Mouse (Mus musculus) neural tube, embryonic 15.5 days (tissue): ENCODE measurements at regions not wholly inside any gene's neighbourhood (a gene's known extent, or its start where the extent isn't known, plus 50 kb on each side); places are given as distances from the start of the nearest gene placed in this dataset.

ENCODE experiments used
- ATAC-seq: fragments of 200-750 bp; cut with Nextera tagmentation; 2 replicates; pipeline ENCODE4 v1.8.0; 2017; ENCODE audit warnings: mild to moderate bottlenecking, moderate TSS enrichment, moderate library complexity; ENCODE audit not compliant: low FRiP score
- H3K27ac ChIP-seq: fragments of 300-500 bp; sonication (generic); replicated peaks from 2 replicates; pipeline ENCODE4 v1.5.1; 2015; ENCODE audit warnings: mild to moderate bottlenecking, inconsistent platforms
- H3K27me3 ChIP-seq: fragments of 300-500 bp; sonication (generic); replicated peaks from 2 replicates; pipeline ENCODE4 v1.6.1; 2015; ENCODE audit warnings: inconsistent platforms
- H3K36me3 ChIP-seq: fragments of 300-500 bp; sonication (generic); 2 replicates; pipeline ENCODE4 v1.6.1; 2015; ENCODE audit warnings: inconsistent platforms
- H3K4me1 ChIP-seq: fragments of 300-500 bp; sonication (generic); 2 replicates; pipeline ENCODE4 v1.6.1; 2015; ENCODE audit warnings: inconsistent platforms
- H3K4me2 ChIP-seq: fragments of 300-500 bp; sonication (generic); 2 replicates; pipeline ENCODE4 v1.6.1; 2015; ENCODE audit warnings: inconsistent platforms, mild to moderate bottlenecking, moderate library complexity
- H3K4me3 ChIP-seq: fragments of 300-500 bp; sonication (generic); replicated peaks from 2 replicates; pipeline ENCODE4 v1.5.1; 2015; ENCODE audit warnings: mild to moderate bottlenecking, inconsistent platforms
- H3K9ac ChIP-seq: fragments of 300-500 bp; sonication (generic); replicated peaks from 2 replicates; pipeline ENCODE4 v1.6.1; 2015; ENCODE audit warnings: mild to moderate bottlenecking, inconsistent platforms
- H3K9me3 ChIP-seq: fragments of 300-500 bp; sonication (generic); replicated peaks from 2 replicates; pipeline ENCODE4 v1.6.1; 2016; ENCODE audit warnings: inconsistent platforms
- WGBS: fragments of 180-500 bp; shearing (Covaris S2); methylation state at CpG from one replicate; pipeline ENCODE4 v1.1.7; 2015; ENCODE audit warnings: mixed read lengths; 5-methylcytosine and 5-hydroxymethylcytosine counted together

DNA sequence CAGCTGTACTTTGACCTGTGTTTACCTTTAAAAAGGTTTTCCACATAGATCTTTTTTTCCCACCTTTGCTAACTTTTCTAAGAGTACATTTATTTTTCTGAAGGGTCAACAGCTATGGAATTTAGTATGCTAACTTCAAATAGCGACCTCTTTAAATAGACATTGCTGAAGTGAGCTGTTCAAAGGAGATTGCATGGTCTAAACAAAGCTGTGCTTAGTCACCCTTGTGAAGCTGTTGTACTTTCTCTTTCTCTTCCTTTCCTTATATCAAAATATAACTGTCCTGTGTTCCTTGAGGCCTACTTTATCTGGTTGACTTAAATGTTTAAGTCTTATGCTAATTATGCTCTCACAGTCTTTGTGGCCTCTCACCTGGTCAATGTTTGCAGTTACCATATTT, 1416.2 kb upstream of the Zeb2 start:
- Histone ChIP-seq H3K9ac (no peak overlapping the region), H3K27me3 (no peaks in the 10 kb centered on the region), H3K9me3 (no peaks in the 10 kb centered on the region), H3K36me3 (no peaks in the 10 kb centered on the region), H3K4me2 (no peak overlapping the region), H3K4me3 (no peak overlapping the region), H3K4me1 (no peaks in the 10 kb centered on the region), H3K27ac (no peak overlapping the region)
- ATAC-seq: no peak
- WGBS: 72% methylated on average over 1 of the region's 1 CpGs

DNA sequence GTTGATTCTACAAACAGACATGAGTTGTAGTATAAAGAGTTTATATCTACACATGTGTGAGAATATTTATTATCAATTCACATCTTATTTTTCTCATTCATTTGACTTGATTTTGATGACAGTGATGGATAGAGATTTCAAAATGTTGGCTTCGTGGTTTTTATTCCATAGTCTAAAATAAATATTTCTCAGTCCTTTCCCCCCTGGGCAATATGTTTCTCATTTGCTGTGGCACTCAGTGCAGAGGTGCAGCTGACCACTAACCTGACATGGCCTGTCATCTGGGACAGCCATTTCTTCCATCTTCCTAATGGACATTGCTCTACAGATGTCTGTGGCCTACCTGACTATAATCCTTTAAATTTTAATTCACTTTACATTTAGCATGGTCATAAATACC, 1413.5 kb upstream of the Zeb2 start:
- Histone ChIP-seq H3K27ac (no peak overlapping the region), H3K4me2 (no peak overlapping the region), H3K4me1 (no peaks in the 10 kb centered on the region), H3K9ac (no peak overlapping the region), H3K36me3 (no peaks in the 10 kb centered on the region), H3K9me3 (no peaks in the 10 kb centered on the region), H3K27me3 (no peaks in the 10 kb centered on the region), H3K4me3 (no peak overlapping the region)
- ATAC-seq: no peak
- 82% methylated on average over 1 of the region's 1 CpGs for WGBS

DNA sequence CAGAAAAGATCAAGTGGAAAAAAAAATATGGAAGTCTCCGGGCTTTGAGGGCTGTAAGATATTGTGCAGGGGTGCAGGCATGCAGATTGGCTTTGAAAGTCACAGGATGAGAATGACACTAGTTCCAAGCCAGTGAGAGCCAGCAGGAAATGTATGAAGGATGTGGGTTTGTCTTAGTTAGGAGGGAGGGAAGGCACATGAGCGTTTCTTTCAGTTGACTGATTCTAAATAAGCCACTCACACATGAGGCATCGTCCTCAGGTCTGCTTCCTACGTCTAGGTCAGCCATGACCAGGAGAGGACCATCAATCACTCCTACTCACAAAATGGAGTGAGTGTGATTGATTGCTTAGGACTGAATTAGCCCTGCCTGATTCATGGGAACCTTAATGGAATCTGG, 1408.0 kb upstream of the Zeb2 start:
- no peak overlapping the region for H3K4me3 ChIP-seq
- H3K27me3 ChIP-seq: no peaks in the 10 kb centered on the region
- no peaks in the 10 kb centered on the region for H3K4me1 ChIP-seq
- H3K4me2 ChIP-seq: no peak overlapping the region
- H3K9me3 ChIP-seq: no peaks in the 10 kb centered on the region
- H3K9ac ChIP-seq: no peak overlapping the region
- H3K36me3 ChIP-seq: no peaks in the 10 kb centered on the region
- ATAC-seq: no peak
- WGBS: 15% methylated on average over 4 of the region's 4 CpGs
- H3K27ac ChIP-seq: no peak overlapping the region

DNA sequence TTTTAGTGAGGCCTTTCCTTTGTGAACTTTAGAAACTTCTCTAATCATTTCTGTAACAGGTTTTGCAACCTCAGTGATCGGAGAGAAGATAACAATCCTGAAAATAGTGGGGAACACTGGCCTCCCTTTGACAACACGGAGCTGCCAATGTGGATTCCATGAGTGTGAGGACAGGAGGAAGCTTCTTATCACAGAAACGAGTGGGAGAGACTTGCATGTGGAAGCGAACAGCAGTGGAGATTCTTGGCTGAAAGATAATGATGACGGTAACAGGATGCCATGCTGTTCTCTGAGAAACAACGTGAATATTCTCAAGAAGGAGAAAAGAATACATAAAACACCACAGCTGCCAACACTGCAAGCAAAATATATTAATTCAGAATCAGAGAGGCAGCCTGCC, 1407.4 kb upstream of the Zeb2 start:
- no peaks in the 10 kb centered on the region for H3K4me1 ChIP-seq
- no peak overlapping the region for H3K27ac ChIP-seq
- no peak overlapping the region for H3K9ac ChIP-seq
- WGBS: 44% methylated on average over 6 of the region's 6 CpGs
- H3K36me3 ChIP-seq: no peaks in the 10 kb centered on the region
- H3K4me2 ChIP-seq: no peak overlapping the region
- H3K27me3 ChIP-seq: no peaks in the 10 kb centered on the region
- no peaks in the 10 kb centered on the region for H3K9me3 ChIP-seq
- no peak for ATAC-seq
- no peak overlapping the region for H3K4me3 ChIP-seq

DNA sequence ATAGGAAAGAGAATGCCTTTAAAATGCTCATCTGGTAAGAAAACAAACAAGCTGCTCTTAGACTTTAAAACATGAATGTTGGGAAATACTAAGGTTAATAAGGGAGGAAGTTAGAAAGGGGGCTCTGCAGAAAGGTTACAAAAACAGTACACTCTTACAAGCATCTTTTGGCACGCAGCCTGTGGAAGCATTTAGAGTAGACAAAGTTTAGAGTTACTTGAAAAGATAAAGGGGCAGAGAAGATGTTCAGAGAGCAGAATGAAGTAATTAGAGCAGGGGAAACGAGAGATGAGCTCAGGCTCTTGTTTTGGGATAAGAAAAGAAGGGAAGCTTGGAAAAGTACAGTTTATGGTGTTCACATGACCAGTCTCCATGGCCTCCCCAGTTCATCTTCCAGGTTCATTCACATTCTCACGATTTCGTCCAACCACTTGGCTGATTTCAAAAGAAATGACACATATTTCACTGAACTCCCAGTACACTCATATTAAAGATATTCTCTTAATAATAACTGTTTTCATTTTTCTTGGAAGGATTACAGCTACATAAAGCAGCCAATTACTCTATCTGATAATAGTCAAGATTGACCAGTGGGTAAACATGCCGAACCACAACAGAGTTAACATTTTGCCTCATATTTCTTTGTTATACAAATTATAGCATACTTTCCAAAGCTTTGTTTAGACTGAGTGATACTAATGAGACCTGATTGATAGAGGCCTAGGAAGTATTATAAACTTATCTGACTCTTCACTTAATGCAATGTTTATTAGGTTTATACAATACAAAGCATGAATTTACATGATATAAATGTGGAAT, 1404.2 kb upstream of the Zeb2 start:
- Histone ChIP-seq H3K4me1 (no peaks in the 10 kb centered on the region), H3K9ac (no peak overlapping the region), H3K36me3 (no peaks in the 10 kb centered on the region), H3K27ac (no peak overlapping the region), H3K4me2 (no peak overlapping the region), H3K27me3 (no peaks in the 10 kb centered on the region), H3K4me3 (no peak overlapping the region), H3K9me3 (no peaks in the 10 kb centered on the region)
- no peak for ATAC-seq
- 66% methylated on average over 5 of the region's 5 CpGs for WGBS

DNA sequence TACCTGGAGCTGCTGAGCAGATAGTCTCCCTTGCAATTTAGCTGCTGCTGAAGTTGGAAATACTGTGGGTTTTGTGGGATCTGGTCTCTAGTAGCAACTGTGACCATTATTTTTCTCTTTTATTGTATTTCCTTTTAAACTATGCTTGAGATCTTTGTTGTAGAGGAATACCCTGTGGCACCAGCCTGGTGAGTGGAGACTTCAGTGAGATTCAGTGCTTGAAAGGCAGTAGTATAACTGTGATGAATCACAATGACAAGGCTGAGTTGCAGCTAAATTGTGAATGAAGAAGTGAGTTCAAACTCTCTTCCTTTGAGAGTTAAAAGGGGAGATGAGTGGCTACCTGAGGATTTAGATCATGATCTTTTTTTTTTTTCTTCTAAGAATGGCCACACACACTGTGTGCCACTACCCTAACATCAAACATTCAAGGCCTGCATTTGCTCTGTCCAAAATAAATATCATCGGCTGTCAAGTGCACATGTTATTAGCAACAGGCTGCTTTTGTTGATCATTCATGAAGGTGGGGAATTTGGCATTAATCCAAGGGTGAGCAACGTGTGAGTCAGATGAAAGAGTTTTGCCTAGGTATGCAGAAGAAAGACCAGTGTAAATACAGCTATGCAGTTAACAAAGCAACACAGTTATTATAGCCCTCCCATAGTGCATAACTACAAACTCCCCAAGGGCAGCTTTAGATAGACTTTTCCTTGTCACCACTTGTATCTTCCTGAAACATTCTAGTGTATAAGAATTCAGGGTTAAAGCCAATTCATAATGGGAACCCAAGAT, 1395.2 kb upstream of the Zeb2 start:
- H3K27ac ChIP-seq: no peak overlapping the region
- no peaks in the 10 kb centered on the region for H3K9me3 ChIP-seq
- H3K4me1 ChIP-seq: no peaks in the 10 kb centered on the region
- H3K27me3 ChIP-seq: no peaks in the 10 kb centered on the region
- no peak overlapping the region for H3K4me3 ChIP-seq
- 55% methylated on average over 2 of the region's 2 CpGs for WGBS
- no peak overlapping the region for H3K4me2 ChIP-seq
- no peaks in the 10 kb centered on the region for H3K36me3 ChIP-seq
- no peak overlapping the region for H3K9ac ChIP-seq
- no peak for ATAC-seq

DNA sequence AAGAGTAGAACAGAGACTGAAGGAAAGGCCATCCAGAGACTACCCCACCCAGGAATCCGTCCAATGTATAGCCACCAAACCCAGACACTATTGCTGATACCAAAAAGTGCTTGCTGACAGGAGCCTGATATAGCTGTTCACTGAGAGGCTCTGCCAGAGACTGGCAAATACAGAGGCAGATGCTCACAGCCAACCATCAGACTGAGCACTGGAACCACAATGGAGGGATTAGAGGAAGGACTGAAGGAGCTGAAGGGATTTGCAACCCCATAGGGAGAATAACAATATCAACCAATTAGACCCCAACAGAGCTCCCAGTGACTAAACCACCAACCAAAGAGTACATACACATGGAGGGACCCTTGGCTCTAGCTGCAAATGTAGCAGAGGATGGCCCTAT, 1389.8 kb upstream of the Zeb2 start:
- H3K4me3 ChIP-seq: no peak overlapping the region
- H3K9ac ChIP-seq: no peak overlapping the region
- no peaks in the 10 kb centered on the region for H3K4me1 ChIP-seq
- WGBS: 85% methylated on average over 1 of the region's 1 CpGs
- no peaks in the 10 kb centered on the region for H3K27me3 ChIP-seq
- no peak for ATAC-seq
- no peaks in the 10 kb centered on the region for H3K36me3 ChIP-seq
- H3K27ac ChIP-seq: no peak overlapping the region
- H3K9me3 ChIP-seq: no peaks in the 10 kb centered on the region
- no peak overlapping the region for H3K4me2 ChIP-seq

DNA sequence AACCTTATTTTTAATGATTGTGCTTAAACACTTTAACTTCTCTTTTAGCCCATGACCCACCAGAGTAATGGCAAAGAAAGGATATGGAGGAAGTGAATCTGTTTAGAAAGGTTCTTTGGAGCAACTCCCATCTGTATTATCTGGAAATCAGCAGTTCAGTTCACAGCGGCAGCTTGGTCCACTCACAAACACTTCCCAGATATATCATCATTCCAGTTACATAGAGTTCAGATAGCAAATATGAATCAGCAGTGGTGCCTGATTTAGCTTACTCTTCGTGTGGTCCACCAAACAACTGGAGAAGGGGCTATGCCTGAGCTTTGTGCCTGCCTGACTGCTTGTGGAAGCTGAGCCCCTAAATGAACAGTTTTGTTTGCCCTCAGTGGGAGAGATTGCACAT, 1385.9 kb upstream of the Zeb2 start:
- H3K27me3 ChIP-seq: no peaks in the 10 kb centered on the region
- 94% methylated on average over 2 of the region's 2 CpGs for WGBS
- no peak overlapping the region for H3K4me3 ChIP-seq
- no peak overlapping the region for H3K27ac ChIP-seq
- H3K36me3 ChIP-seq: no peaks in the 10 kb centered on the region
- H3K4me1 ChIP-seq: no peaks in the 10 kb centered on the region
- no peak for ATAC-seq
- no peak overlapping the region for H3K9ac ChIP-seq
- no peaks in the 10 kb centered on the region for H3K9me3 ChIP-seq
- H3K4me2 ChIP-seq: no peak overlapping the region

DNA sequence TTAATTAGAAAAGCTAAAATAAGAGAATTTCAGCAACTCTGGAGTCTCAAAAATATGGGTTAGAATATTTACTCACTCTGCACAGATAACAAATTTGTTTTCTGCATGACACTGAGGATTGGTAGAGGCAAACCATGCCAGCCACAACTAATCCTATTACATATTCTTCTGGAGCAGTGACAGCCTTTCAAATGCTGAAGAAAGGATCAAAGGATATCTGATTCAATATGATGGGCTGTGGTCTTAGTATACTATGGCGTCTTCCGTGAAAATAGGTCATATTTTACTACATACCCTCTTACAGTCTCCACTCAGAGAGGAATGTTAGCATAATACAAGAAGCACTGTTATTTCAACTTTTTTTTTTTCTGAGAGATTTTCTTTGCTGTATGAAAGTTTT, 1375.1 kb upstream of the Zeb2 start:
- no peaks in the 10 kb centered on the region for H3K27me3 ChIP-seq
- H3K9me3 ChIP-seq: no peaks in the 10 kb centered on the region
- H3K27ac ChIP-seq: no peak overlapping the region
- no peak overlapping the region for H3K9ac ChIP-seq
- no peaks in the 10 kb centered on the region for H3K4me1 ChIP-seq
- no peak overlapping the region for H3K4me3 ChIP-seq
- ATAC-seq: no peak
- no peaks in the 10 kb centered on the region for H3K36me3 ChIP-seq
- 76% methylated on average over 2 of the region's 2 CpGs for WGBS
- no peak overlapping the region for H3K4me2 ChIP-seq

DNA sequence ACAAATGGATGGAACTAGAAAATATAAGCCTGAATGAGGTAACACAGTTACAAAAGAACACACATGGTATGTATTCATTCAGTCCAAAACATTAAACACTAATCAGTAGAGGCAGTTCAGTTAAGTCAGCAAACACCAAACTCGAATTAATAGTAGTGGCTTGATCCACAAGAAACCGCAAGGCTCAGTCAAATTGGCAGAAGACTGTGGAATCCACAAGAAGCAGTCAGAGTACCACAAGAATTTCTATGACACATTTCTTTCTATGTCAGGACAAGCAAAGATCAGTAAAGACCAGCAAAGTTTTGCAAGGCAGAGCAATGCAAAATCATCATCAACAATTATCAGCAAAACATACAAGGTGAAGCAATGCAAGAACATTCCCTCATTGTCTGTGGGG, 1373.9 kb upstream of the Zeb2 start:
- no peaks in the 10 kb centered on the region for H3K4me1 ChIP-seq
- no peak overlapping the region for H3K4me3 ChIP-seq
- ATAC-seq: no peak
- no peaks in the 10 kb centered on the region for H3K36me3 ChIP-seq
- no peaks in the 10 kb centered on the region for H3K9me3 ChIP-seq
- H3K4me2 ChIP-seq: no peak overlapping the region
- no peaks in the 10 kb centered on the region for H3K27me3 ChIP-seq
- 93% methylated on average over 2 of the region's 2 CpGs for WGBS
- H3K27ac ChIP-seq: no peak overlapping the region
- no peak overlapping the region for H3K9ac ChIP-seq

DNA sequence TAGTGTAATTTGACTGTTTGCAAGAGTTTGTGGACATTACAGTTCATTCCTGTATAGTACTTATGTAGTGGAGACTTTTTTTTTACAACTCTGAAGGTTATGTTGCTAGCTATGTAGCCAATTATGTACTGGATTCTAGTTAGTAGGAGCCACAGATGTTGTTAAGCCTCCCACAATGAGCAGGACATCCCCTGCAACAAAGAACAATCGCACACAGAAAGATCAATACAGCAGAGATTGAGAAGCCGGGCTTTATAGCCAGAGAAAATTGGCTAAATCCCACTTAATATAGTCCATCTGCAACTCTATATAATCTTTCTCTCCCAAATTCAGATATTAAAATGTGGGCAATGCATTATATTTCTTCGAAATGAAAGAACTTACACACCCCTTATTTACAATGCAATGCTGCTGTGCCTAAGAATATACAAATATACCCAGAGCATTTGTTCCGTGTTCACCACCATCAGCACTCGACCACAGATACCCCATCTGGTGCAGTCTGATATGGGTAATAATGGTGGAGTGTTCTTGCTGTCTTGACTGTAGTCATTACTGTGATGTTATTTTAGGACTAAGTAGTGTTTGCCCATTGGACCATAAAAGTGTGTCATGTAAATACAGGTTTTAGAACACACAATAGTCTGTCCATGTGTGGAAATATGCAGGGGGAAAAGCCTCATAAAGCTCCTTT, 1351.9 kb upstream of the Zeb2 start:
- ATAC-seq: no peak

DNA sequence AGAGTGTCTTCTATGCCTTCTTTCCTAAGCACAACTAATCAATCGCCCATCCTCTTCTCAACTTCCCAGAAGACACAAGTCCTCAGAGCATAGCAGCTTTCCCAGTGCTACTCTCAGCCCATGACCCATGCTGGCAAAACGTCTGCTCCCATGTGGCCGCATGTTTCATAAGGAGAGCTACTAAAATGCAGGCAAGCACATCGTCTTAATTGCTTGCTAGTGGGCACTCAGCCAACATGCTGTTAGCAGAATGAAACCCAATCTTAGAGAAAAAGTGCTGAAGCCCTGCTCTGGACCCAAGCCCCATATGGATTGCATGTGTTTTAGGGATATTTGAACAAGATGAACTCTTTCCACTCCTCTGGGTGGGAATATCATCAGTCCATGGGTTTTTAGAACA, 1348.2 kb upstream of the Zeb2 start:
- Histone ChIP-seq H3K27ac (no peak overlapping the region), H3K9ac (no peak overlapping the region), H3K27me3 (no peaks in the 10 kb centered on the region), H3K4me3 (no peak overlapping the region), H3K36me3 (no peaks in the 10 kb centered on the region), H3K9me3 (no peaks in the 10 kb centered on the region), H3K4me2 (no peak overlapping the region), H3K4me1 (0 out of 2 replicates have a peak, but pooled peaks cover 4% of the 10 kb centered on the region)
- peak; percentile 63; the same call in 1 of the 2 replicates for ATAC-seq
- 31% methylated on average over 4 of the region's 4 CpGs for WGBS

More for the DNA sequence above, 1351.9 kb upstream of the Zeb2 start:
- Histone ChIP-seq H3K27ac (no peak overlapping the region), H3K4me2 (no peak overlapping the region), H3K4me1 (0 out of 2 replicates have a peak, but pooled peaks cover 4% of the 10 kb centered on the region), H3K27me3 (no peaks in the 10 kb centered on the region), H3K9me3 (no peaks in the 10 kb centered on the region), H3K4me3 (no peak overlapping the region), H3K9ac (no peak overlapping the region), H3K36me3 (no peaks in the 10 kb centered on the region)
- 64% methylated on average over 5 of the region's 5 CpGs for WGBS
